Mouse (Mus musculus) E14TG2a.4 (cell line): ENCODE data around the gene Spats2.

Experiments used
- CTCF ChIP-seq: conservative IDR thresholded peaks from 2 replicates; pipeline ENCODE4 v1.5.1; 2014; ENCODE audit warnings: low read length
- NANOG ChIP-seq: IDR thresholded peaks from 2 replicates; pipeline ENCODE4 v1.6.1; 2014; ENCODE audit warnings: borderline replicate concordance, low read length, mixed read lengths
- POU5F1 ChIP-seq: IDR thresholded peaks from 2 replicates; pipeline ENCODE4 v1.6.1; 2014; ENCODE audit warnings: low read length, borderline replicate concordance

GRCm38 (mm10) chr15:99083258-99083657 lies 42.5 kb upstream of the Spats2 start:
- peak; percentile 40 for TF ChIP-seq CTCF
- TF ChIP-seq POU5F1: no peak
- TF ChIP-seq NANOG: no peak
